Mouse (Mus musculus): Measurements from ENCODE around the gene AU040320. TPM values are rescaled to one million over a fixed set of nuclear protein-coding genes. Genes with fewer than 3 reads are reported as not detected.

The AU040320 gene
- polyA plus RNA-seq, 1 experiment from 2014 or later: 28.9 TPM

- peaks cover 27% of the 10 kb centered on the region for H3K4me1 ChIP-seq (replicated peaks; ENCODE audit: control insufficient read depth, insufficient read depth, low read length)
- ATAC-seq (replicated peaks; ENCODE audit: low FRiP score, low TSS enrichment, low read depth) (no peak), DNase-seq (ENCODE audit: low spot score) (peak; percentile 55)
- peak overlapping the region; percentile 79 for H3K9ac ChIP-seq (ENCODE audit: low read length)
- H3K36me3 ChIP-seq (ENCODE audit: control insufficient read depth, insufficient read depth, low read length): peaks cover 23% of the 10 kb centered on the region
- peak overlapping the region; percentile 93 for H3K4me3 ChIP-seq (ENCODE audit: low read depth, low read length)
- H3K4me2 ChIP-seq (ENCODE audit: low read length): peak overlapping the region; percentile 72
- WGBS: 0% methylated on average over 12 of the region's 12 CpGs
- H3K27me3 ChIP-seq (replicated peaks; ENCODE audit: control insufficient read depth, insufficient read depth, low read length): no peaks in the 10 kb centered on the region
- peak overlapping the region; percentile 94 for H3K27ac ChIP-seq (ENCODE audit: low read depth)
- H3K9me3 ChIP-seq (ENCODE audit: control insufficient read depth, low read length): no peaks in the 10 kb centered on the region
These were observed 877 bp downstream of the AU040320 start for GRCm38 (mm10) chr4:126754231-126754611.

GRCm38 (mm10) chr4:126754736-126755374 lies 1.5 kb downstream of the AU040320 start:
- DNase-seq (ENCODE audit: low spot score) (peak; percentile 55), ATAC-seq (replicated peaks; ENCODE audit: low FRiP score, low TSS enrichment, low read depth) (no peak)
- Histone ChIP-seq H3K4me2 (ENCODE audit: low read length) (peak overlapping the region; percentile 72), H3K9me3 (ENCODE audit: control insufficient read depth, low read length) (no peaks in the 10 kb centered on the region), H3K36me3 (ENCODE audit: control insufficient read depth, insufficient read depth, low read length) (peaks cover 21% of the 10 kb centered on the region), H3K27me3 (replicated peaks; ENCODE audit: control insufficient read depth, insufficient read depth, low read length) (no peaks in the 10 kb centered on the region), H3K4me3 (ENCODE audit: low read depth, low read length) (peak overlapping the region; percentile 93), H3K4me1 (replicated peaks; ENCODE audit: control insufficient read depth, insufficient read depth, low read length) (peaks cover 27% of the 10 kb centered on the region), H3K27ac (ENCODE audit: low read depth) (peak overlapping the region; percentile 94; the same call in 1 of the 2 replicates), H3K9ac (ENCODE audit: low read length) (peak overlapping the region; percentile 5; the same call in 1 of the 2 replicates)
- WGBS: 38% methylated on average over 12 of the region's 12 CpGs

GRCm38 (mm10) chr4:126756766-126757165 lies 3.4 kb downstream of the AU040320 start:
- Histone ChIP-seq H3K9me3 (ENCODE audit: control insufficient read depth, low read length) (no peaks in the 10 kb centered on the region), H3K9ac (ENCODE audit: low read length) (no peak overlapping the region), H3K27ac (ENCODE audit: low read depth) (no peak overlapping the region), H3K27me3 (replicated peaks; ENCODE audit: control insufficient read depth, insufficient read depth, low read length) (no peaks in the 10 kb centered on the region), H3K4me2 (ENCODE audit: low read length) (no peak overlapping the region), H3K36me3 (ENCODE audit: control insufficient read depth, insufficient read depth, low read length) (peaks cover 28% of the 10 kb centered on the region), H3K4me3 (ENCODE audit: low read depth, low read length) (no peak overlapping the region), H3K4me1 (replicated peaks; ENCODE audit: control insufficient read depth, insufficient read depth, low read length) (peaks cover 14% of the 10 kb centered on the region)
- DNase-seq (ENCODE audit: low spot score): peak; percentile 47
- 82% methylated on average over 4 of the region's 4 CpGs for WGBS
- no peak for ATAC-seq (replicated peaks; ENCODE audit: low FRiP score, low TSS enrichment, low read depth)

- Histone ChIP-seq H3K27me3 (replicated peaks; ENCODE audit: control insufficient read depth, insufficient read depth, low read length) (no peaks in the 10 kb centered on the region), H3K9ac (ENCODE audit: low read length) (no peak overlapping the region), H3K4me1 (replicated peaks; ENCODE audit: control insufficient read depth, insufficient read depth, low read length) (peaks cover 7% of the 10 kb centered on the region), H3K36me3 (ENCODE audit: control insufficient read depth, insufficient read depth, low read length) (peaks cover 28% of the 10 kb centered on the region), H3K4me2 (ENCODE audit: low read length) (no peak overlapping the region), H3K9me3 (ENCODE audit: control insufficient read depth, low read length) (no peaks in the 10 kb centered on the region), H3K4me3 (ENCODE audit: low read depth, low read length) (no peak overlapping the region), H3K27ac (ENCODE audit: low read depth) (no peak overlapping the region)
- ATAC-seq (replicated peaks; ENCODE audit: low FRiP score, low TSS enrichment, low read depth) (no peak), DNase-seq (ENCODE audit: low spot score) (peak; percentile 23)
- 81% methylated on average over 5 of the region's 5 CpGs for WGBS
These were observed 5.0 kb downstream of the AU040320 start for GRCm38 (mm10) chr4:126758299-126758698.

GRCm38 (mm10) chr4:126759435-126759834 lies 6.1 kb downstream of the AU040320 start:
- no peaks in the 10 kb centered on the region for H3K9me3 ChIP-seq (ENCODE audit: control insufficient read depth, low read length)
- no peak overlapping the region for H3K4me2 ChIP-seq (ENCODE audit: low read length)
- H3K9ac ChIP-seq (ENCODE audit: low read length): no peak overlapping the region
- H3K27ac ChIP-seq (ENCODE audit: low read depth): no peak overlapping the region
- no peaks in the 10 kb centered on the region for H3K27me3 ChIP-seq (replicated peaks; ENCODE audit: control insufficient read depth, insufficient read depth, low read length)
- WGBS: 90% methylated on average over 2 of the region's 2 CpGs
- H3K4me3 ChIP-seq (ENCODE audit: low read depth, low read length): no peak overlapping the region
- peaks cover 28% of the 10 kb centered on the region for H3K36me3 ChIP-seq (ENCODE audit: control insufficient read depth, insufficient read depth, low read length)
- H3K4me1 ChIP-seq (replicated peaks; ENCODE audit: control insufficient read depth, insufficient read depth, low read length): peaks cover 5% of the 10 kb centered on the region
- ATAC-seq (replicated peaks; ENCODE audit: low FRiP score, low TSS enrichment, low read depth) (no peak), DNase-seq (ENCODE audit: low spot score) (peak; percentile 16)

GRCm38 (mm10) chr4:126762586-126763359 lies 9.4 kb downstream of the AU040320 start:
- H3K9ac ChIP-seq (ENCODE audit: low read length): no peak overlapping the region
- H3K4me2 ChIP-seq (ENCODE audit: low read length): 0 out of 2 replicates have a peak overlapping the region, but pooled peaks have one; percentile 1
- no peaks in the 10 kb centered on the region for H3K9me3 ChIP-seq (ENCODE audit: control insufficient read depth, low read length)
- peak; percentile 91 for ATAC-seq (replicated peaks; ENCODE audit: low FRiP score, low TSS enrichment, low read depth)
- H3K27ac ChIP-seq (ENCODE audit: low read depth): peak overlapping the region; percentile 52
- H3K4me3 ChIP-seq (ENCODE audit: low read depth, low read length): no peak overlapping the region
- H3K27me3 ChIP-seq (replicated peaks; ENCODE audit: control insufficient read depth, insufficient read depth, low read length): no peaks in the 10 kb centered on the region
- peaks cover 28% of the 10 kb centered on the region for H3K36me3 ChIP-seq (ENCODE audit: control insufficient read depth, insufficient read depth, low read length)
- H3K4me1 ChIP-seq (replicated peaks; ENCODE audit: control insufficient read depth, insufficient read depth, low read length): no peaks in the 10 kb centered on the region
- peak; percentile 59 for DNase-seq (ENCODE audit: low spot score)
- WGBS: 59% methylated on average over 11 of the region's 11 CpGs

- Histone ChIP-seq H3K4me3 (ENCODE audit: low read depth, low read length) (no peak overlapping the region), H3K4me1 (replicated peaks; ENCODE audit: control insufficient read depth, insufficient read depth, low read length) (no peaks in the 10 kb centered on the region), H3K27me3 (replicated peaks; ENCODE audit: control insufficient read depth, insufficient read depth, low read length) (no peaks in the 10 kb centered on the region), H3K9me3 (ENCODE audit: control insufficient read depth, low read length) (no peaks in the 10 kb centered on the region), H3K27ac (ENCODE audit: low read depth) (peak overlapping the region; percentile 52; the same call in 1 of the 2 replicates), H3K4me2 (ENCODE audit: low read length) (no peak overlapping the region), H3K36me3 (ENCODE audit: control insufficient read depth, insufficient read depth, low read length) (peaks cover 22% of the 10 kb centered on the region), H3K9ac (ENCODE audit: low read length) (no peak overlapping the region)
- 71% methylated on average over 2 of the region's 2 CpGs for WGBS
- ATAC-seq (replicated peaks; ENCODE audit: low FRiP score, low TSS enrichment, low read depth) (no peak), DNase-seq (ENCODE audit: low spot score) (peak; percentile 28)
These were observed 10.1 kb downstream of the AU040320 start for GRCm38 (mm10) chr4:126763483-126763882.

GRCm38 (mm10) chr4:126769800-126770563 lies 16.6 kb downstream of the AU040320 start:
- no peak overlapping the region for H3K27ac ChIP-seq (ENCODE audit: low read depth)
- DNase-seq (ENCODE audit: low spot score): peak; percentile 28
- H3K4me1 ChIP-seq (replicated peaks; ENCODE audit: control insufficient read depth, insufficient read depth, low read length): no peaks in the 10 kb centered on the region
- no peak overlapping the region for H3K4me3 ChIP-seq (ENCODE audit: low read depth, low read length)
- 0 out of 2 replicates have a peak, but pooled peaks cover 4% of the 10 kb centered on the region for H3K36me3 ChIP-seq (ENCODE audit: control insufficient read depth, insufficient read depth, low read length)
- 75% methylated on average over 9 of the region's 9 CpGs for WGBS
- ATAC-seq (replicated peaks; ENCODE audit: low FRiP score, low TSS enrichment, low read depth): 0 out of 2 replicates have a peak, but pooled peaks have one; percentile 19
- no peaks in the 10 kb centered on the region for H3K9me3 ChIP-seq (ENCODE audit: control insufficient read depth, low read length)
- no peaks in the 10 kb centered on the region for H3K27me3 ChIP-seq (replicated peaks; ENCODE audit: control insufficient read depth, insufficient read depth, low read length)
- H3K4me2 ChIP-seq (ENCODE audit: low read length): no peak overlapping the region
- H3K9ac ChIP-seq (ENCODE audit: low read length): no peak overlapping the region

All from intestine, embryonic 14.5 days (tissue).